Mouse (Mus musculus): Measurements from ENCODE around the gene Pdxk. TPM values are rescaled to one million over a fixed set of nuclear protein-coding genes. Genes with fewer than 3 reads are reported as not detected.
A peak's percentile ranks its signal among the peaks of the same experiment; 100 is the strongest.

Pdxk gene
- total RNA-seq, 1 experiment, result 10.3 TPM

DNA sequence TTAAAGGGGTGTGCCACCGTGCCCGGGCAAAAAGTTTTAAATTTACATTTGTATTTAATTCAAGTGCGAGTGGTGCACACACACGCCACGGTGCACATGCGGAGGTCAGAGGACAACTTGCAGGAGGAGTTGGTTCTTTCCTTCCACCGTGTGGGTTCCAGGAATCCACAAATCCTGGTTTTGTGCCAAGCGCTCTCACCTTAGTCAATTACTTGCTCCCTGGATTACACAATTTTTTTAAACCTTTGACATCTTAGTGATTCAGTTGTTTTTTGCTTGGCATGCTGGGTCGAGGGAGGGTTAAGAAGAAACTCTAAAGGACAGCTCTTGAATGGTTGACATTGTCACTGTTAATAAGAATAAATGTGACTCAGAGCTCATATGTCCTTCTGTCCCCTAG is 1.9 kb upstream of the Pdxk start:
- no peak overlapping the region for H3K4me3 ChIP-seq (ENCODE audit: insufficient read depth in 1 of 2, low read depth in 1 of 2, low read length in 2 of 2, poor library complexity in 1 of 2, severe bottlenecking in 1 of 2)
- no peak overlapping the region for H3K9ac ChIP-seq (ENCODE audit: insufficient read depth, low read depth, low read length, poor library complexity, severe bottlenecking)
- H3K27ac ChIP-seq (ENCODE audit: insufficient read depth, low read depth, low read length, poor library complexity, severe bottlenecking), result no peak overlapping the region
- no peaks in the 10 kb centered on the region for H3K36me3 ChIP-seq (ENCODE audit: control insufficient read depth, insufficient read depth, low read length, poor library complexity, severe bottlenecking)
- DNase-seq (ENCODE audit: low read depth, low spot score), result no peak
- no peaks in the 10 kb centered on the region for H3K9me3 ChIP-seq (ENCODE audit: control insufficient read depth, insufficient read depth, low read depth, low read length)
- peaks cover 3 to 15% of the 10 kb centered on the region in 2 experiments; a peak in 1 of 4 replicates for H3K4me1 ChIP-seq (ENCODE audit: control insufficient read depth in 2 of 2, insufficient read depth in 2 of 2, low read length in 2 of 2, poor library complexity in 1 of 2)
- in situ Hi-C loops (cut with MboI; ENCODE audit: low sequenced_read_pairs in 2 of 2, unreplicated experiment in 2 of 2), result no loop called here
- no peak for TF ChIP-seq ZNF384 (IDR thresholded peaks at IDR 0.05; ENCODE audit: low read depth, low read length)
- TF ChIP-seq CHD2 (IDR thresholded peaks at IDR 0.05; ENCODE audit: low read depth, low read length), result no peak
- TF ChIP-seq HCFC1 (IDR thresholded peaks at IDR 0.05; ENCODE audit: borderline replicate concordance, insufficient read depth, low read length), result no peak
- TF ChIP-seq ZC3H11A (IDR thresholded peaks at IDR 0.05; ENCODE audit: borderline replicate concordance, low read depth, low read length), result no peak
- no peak for TF ChIP-seq MAFK (IDR thresholded peaks at IDR 0.05; ENCODE audit: insufficient read depth, low read depth, low read length)

DNA sequence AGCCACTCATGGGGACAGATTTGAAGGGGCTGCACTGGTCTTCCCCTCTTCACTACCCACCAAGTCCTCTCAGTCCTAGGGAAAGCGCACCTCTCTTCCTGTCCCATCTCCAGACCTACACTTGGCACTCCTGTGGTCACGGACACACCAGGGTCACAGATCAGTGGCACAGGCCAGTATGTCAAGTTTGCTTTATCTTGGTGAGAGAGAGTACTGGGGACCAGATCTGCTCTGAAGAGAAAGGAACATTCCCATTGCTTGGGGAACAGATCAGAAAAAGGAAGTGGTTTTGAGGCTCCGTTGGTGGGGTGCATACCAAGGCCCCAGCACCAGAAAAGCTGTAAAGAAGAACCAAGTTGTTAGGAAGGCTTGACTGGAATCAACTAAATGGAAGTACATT is 697 bp upstream of the Pdxk start:
- Histone ChIP-seq H3K9ac (ENCODE audit: insufficient read depth, low read depth, low read length, poor library complexity, severe bottlenecking) (no peak overlapping the region), H3K4me3 (ENCODE audit: insufficient read depth in 1 of 2, low read depth in 1 of 2, low read length in 2 of 2, poor library complexity in 1 of 2, severe bottlenecking in 1 of 2) (no peak overlapping the region), H3K36me3 (ENCODE audit: control insufficient read depth, insufficient read depth, low read length, poor library complexity, severe bottlenecking) (no peaks in the 10 kb centered on the region), H3K4me1 (ENCODE audit: control insufficient read depth in 2 of 2, insufficient read depth in 2 of 2, low read length in 2 of 2, poor library complexity in 1 of 2) (peaks cover 3 to 15% of the 10 kb centered on the region in 2 experiments; a peak in 1 of 4 replicates), H3K9me3 (ENCODE audit: control insufficient read depth, insufficient read depth, low read depth, low read length) (no peaks in the 10 kb centered on the region), H3K27ac (ENCODE audit: insufficient read depth, low read depth, low read length, poor library complexity, severe bottlenecking) (no peak overlapping the region)
- no peak for DNase-seq (ENCODE audit: low read depth, low spot score)
- TF ChIP-seq MAFK (IDR thresholded peaks at IDR 0.05; ENCODE audit: insufficient read depth, low read depth, low read length), result no peak
- TF ChIP-seq HCFC1 (IDR thresholded peaks at IDR 0.05; ENCODE audit: borderline replicate concordance, insufficient read depth, low read length), result no peak
- TF ChIP-seq CHD2 (IDR thresholded peaks at IDR 0.05; ENCODE audit: low read depth, low read length), result no peak
- TF ChIP-seq ZC3H11A (IDR thresholded peaks at IDR 0.05; ENCODE audit: borderline replicate concordance, low read depth, low read length), result no peak
- TF ChIP-seq ZNF384 (IDR thresholded peaks at IDR 0.05; ENCODE audit: low read depth, low read length), result no peak
- in situ Hi-C loops (cut with MboI; ENCODE audit: low sequenced_read_pairs in 2 of 2, unreplicated experiment in 2 of 2), result no loop called here

DNA sequence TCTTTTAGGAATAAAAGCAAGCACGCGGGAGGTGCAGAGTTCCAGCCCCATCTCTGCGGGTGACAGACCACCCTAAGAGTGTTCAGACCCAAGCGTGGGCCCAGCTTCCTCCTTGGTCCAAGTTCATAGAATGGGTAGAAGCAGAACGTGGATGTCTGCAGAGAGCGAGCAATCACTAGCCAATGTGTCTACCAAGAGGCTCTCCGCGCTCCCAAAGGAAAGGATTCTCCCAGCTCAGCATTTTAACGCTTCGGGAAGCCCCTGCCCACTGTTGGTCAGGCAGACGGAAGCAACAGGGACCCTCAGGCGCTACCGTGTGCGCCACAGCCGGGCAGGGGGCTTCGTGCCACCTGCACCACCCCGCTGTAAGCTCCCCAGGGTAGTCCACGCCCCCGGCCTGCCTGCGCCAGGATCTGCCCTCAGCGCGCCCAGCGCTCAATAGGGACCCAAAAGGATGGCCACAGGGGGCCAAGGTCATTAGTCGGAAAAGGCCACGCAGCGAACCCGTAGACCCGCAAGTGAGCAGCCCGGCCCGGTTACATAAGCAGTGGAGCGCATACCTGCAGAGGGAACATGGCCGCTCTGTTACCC is 479 bp downstream of the Pdxk start:
- no peaks in the 10 kb centered on the region for H3K36me3 ChIP-seq (ENCODE audit: control insufficient read depth, insufficient read depth, low read length, poor library complexity, severe bottlenecking)
- in situ Hi-C loops (cut with MboI; ENCODE audit: low sequenced_read_pairs in 2 of 2, unreplicated experiment in 2 of 2), result no loop called here
- DNase-seq (ENCODE audit: low read depth, low spot score), result no peak
- peaks cover 3 to 15% of the 10 kb centered on the region in 2 experiments; a peak in 1 of 4 replicates for H3K4me1 ChIP-seq (ENCODE audit: control insufficient read depth in 2 of 2, insufficient read depth in 2 of 2, low read length in 2 of 2, poor library complexity in 1 of 2)
- TF ChIP-seq MAFK (IDR thresholded peaks at IDR 0.05; ENCODE audit: insufficient read depth, low read depth, low read length) (no peak), ZNF384 (IDR thresholded peaks at IDR 0.05; ENCODE audit: low read depth, low read length) (no peak), HCFC1 (IDR thresholded peaks at IDR 0.05; ENCODE audit: borderline replicate concordance, insufficient read depth, low read length) (no peak), CHD2 (IDR thresholded peaks at IDR 0.05; ENCODE audit: low read depth, low read length) (no peak), ZC3H11A (IDR thresholded peaks at IDR 0.05; ENCODE audit: borderline replicate concordance, low read depth, low read length) (no peak)
- H3K9ac ChIP-seq (ENCODE audit: insufficient read depth, low read depth, low read length, poor library complexity, severe bottlenecking), result peak overlapping the region; percentile 73
- H3K9me3 ChIP-seq (ENCODE audit: control insufficient read depth, insufficient read depth, low read depth, low read length), result no peaks in the 10 kb centered on the region
- H3K27ac ChIP-seq (ENCODE audit: insufficient read depth, low read depth, low read length, poor library complexity, severe bottlenecking), result no peak overlapping the region
- peak overlapping the region; percentile 75 to 77 for H3K4me3 ChIP-seq (ENCODE audit: insufficient read depth in 1 of 2, low read depth in 1 of 2, low read length in 2 of 2, poor library complexity in 1 of 2, severe bottlenecking in 1 of 2)

DNA sequence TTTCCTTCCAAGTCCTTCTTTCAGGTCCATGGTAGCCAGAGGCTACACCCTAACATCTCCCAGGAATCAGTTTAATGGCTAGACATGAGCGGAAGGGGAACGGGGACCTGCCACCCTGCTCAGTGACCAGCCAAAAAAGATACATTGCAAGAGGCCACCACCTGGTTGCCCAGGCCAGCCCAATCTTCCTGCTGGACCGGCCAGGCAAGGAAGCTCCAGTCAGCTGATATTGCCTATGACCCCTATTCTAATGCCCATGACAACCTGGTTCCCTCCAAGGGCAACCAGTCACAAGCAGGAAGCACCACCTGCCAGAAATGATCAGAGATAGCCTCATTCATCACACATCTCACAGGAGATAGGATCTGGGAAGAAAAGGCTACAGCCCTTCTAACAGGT is 1.0 kb downstream of the Pdxk start:
- TF ChIP-seq ZC3H11A (IDR thresholded peaks at IDR 0.05; ENCODE audit: borderline replicate concordance, low read depth, low read length), result no peak
- TF ChIP-seq MAFK (IDR thresholded peaks at IDR 0.05; ENCODE audit: insufficient read depth, low read depth, low read length), result no peak
- TF ChIP-seq HCFC1 (IDR thresholded peaks at IDR 0.05; ENCODE audit: borderline replicate concordance, insufficient read depth, low read length), result no peak
- no peak for TF ChIP-seq CHD2 (IDR thresholded peaks at IDR 0.05; ENCODE audit: low read depth, low read length)
- TF ChIP-seq ZNF384 (IDR thresholded peaks at IDR 0.05; ENCODE audit: low read depth, low read length), result no peak
- in situ Hi-C loops (cut with MboI; ENCODE audit: low sequenced_read_pairs in 2 of 2, unreplicated experiment in 2 of 2), result no loop called here
- Histone ChIP-seq H3K36me3 (ENCODE audit: control insufficient read depth, insufficient read depth, low read length, poor library complexity, severe bottlenecking) (no peaks in the 10 kb centered on the region), H3K4me3 (ENCODE audit: insufficient read depth in 1 of 2, low read depth in 1 of 2, low read length in 2 of 2, poor library complexity in 1 of 2, severe bottlenecking in 1 of 2) (peak overlapping the region; percentile 75 to 77), H3K27ac (ENCODE audit: insufficient read depth, low read depth, low read length, poor library complexity, severe bottlenecking) (no peak overlapping the region), H3K9me3 (ENCODE audit: control insufficient read depth, insufficient read depth, low read depth, low read length) (no peaks in the 10 kb centered on the region), H3K9ac (ENCODE audit: insufficient read depth, low read depth, low read length, poor library complexity, severe bottlenecking) (peak overlapping the region; percentile 73; the same call in 1 of the 2 replicates), H3K4me1 (ENCODE audit: control insufficient read depth in 2 of 2, insufficient read depth in 2 of 2, low read length in 2 of 2, poor library complexity in 1 of 2) (peaks cover 3 to 15% of the 10 kb centered on the region in 2 experiments; a peak in 1 of 4 replicates)
- no peak for DNase-seq (ENCODE audit: low read depth, low spot score)
